Mouse (Mus musculus): Measurements from ENCODE around the gene Camk1d.

GRCm38 (mm10) chr2:5715544-5715943 lies 1.2 kb upstream of the Camk1d start:
- TF ChIP-seq CTCF (IDR thresholded peaks at IDR 0.05; ENCODE audit: borderline replicate concordance, extremely low read depth, insufficient read depth, insufficient read length), result no peak
- no peak for TF ChIP-seq POLR2A (IDR thresholded peaks at IDR 0.05; ENCODE audit: borderline replicate concordance, extremely low read depth, insufficient read depth, insufficient read length, poor library complexity, severe bottlenecking)
